Mouse (Mus musculus) bone marrow macrophage, adult 2 months (primary cell): ENCODE measurements around the gene Pilra. TPM values are rescaled to one million over a fixed set of nuclear protein-coding genes. Genes with fewer than 3 reads are reported as not detected.
A peak's percentile ranks its signal among the peaks of the same experiment; 100 is the strongest.

Experiments
- H3K27ac ChIP-seq: 2 replicates; pipeline ENCODE4 v1.5.1; 2012; ENCODE audit warnings: low read depth, low read length; ENCODE audit not compliant: insufficient read depth
- H3K4me1 ChIP-seq: 2 replicates; pipeline ENCODE4 v1.6.1; 2012; ENCODE audit warnings: low read length; ENCODE audit not compliant: control insufficient read depth, insufficient read depth
- H3K4me3 ChIP-seq: 2 replicates; pipeline ENCODE4 v1.5.1; 2012; ENCODE audit warnings: mild to moderate bottlenecking, low read length, moderate library complexity; ENCODE audit not compliant: insufficient read depth
- CTCF ChIP-seq: IDR thresholded peaks from 2 replicates; pipeline ENCODE4 v1.5.1; 2012; ENCODE audit warnings: low read depth, mild to moderate bottlenecking, low read length, moderate library complexity
- POLR2A ChIP-seq: IDR thresholded peaks from 2 replicates; pipeline ENCODE4 v1.6.1; 2012; ENCODE audit warnings: mild to moderate bottlenecking, low read depth, low read length, borderline replicate concordance
- polyA plus RNA-seq: library from polyadenylated mRNA; stranded (reverse); fragments of >200 nt; gene quantifications from 2 replicates; pipeline ENCODE4 v1.2.4, GENCODE M21; 2012; ENCODE audit not compliant: missing spikeins, insufficient read depth, insufficient read length

Gene Pilra
- polyA plus RNA-seq, 1 experiment = 16.8 TPM

DNA sequence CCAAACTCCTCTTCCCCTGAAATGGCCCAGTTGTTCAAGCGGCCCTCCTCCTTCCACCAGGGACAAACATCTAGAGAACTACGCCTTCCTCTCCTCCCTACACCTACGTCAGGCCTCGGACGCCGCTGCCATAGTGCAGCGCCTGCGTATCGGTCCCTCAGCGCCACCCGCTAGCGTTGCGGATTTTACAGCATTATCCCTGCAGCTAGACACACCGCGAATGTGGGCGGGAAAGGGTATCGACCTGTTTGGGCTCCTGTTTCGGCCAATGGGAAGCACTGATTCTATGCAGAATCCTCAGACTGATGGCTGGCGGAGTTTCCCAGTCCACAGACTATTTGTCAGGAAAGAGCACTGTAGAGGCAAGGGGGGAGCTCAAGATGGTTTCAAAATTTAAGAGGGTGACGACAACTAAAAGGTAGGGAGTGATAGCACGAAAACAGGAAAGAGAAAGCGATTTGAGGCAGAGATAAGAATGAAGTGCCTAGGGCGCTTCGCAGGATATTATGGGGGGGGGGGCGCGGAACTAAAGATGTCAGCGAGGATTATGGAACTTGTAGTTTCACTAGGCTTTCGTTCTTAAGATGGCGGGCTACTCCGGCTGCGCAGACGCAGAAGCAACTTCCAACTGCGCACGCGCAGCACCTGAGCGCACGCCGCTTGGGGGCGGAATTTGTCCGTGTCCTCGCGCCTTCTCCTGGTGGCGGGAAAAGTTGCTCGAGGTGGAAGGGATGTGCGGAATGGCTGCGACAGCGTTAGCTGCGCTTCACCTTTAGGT lies 48.7 kb downstream of the Pilra start, which contains the start of the genes Mepce and Zcwpw1:
Mepce (minus strand) TSS at position 505 of the 778 bp plus-strand sequence.
Zcwpw1 (plus strand) TSS at position 648 of the 778 bp plus-strand sequence.
- H3K27ac ChIP-seq = peak within 1 kb of the TSS; percentile 98
- H3K4me1 ChIP-seq = peaks cover 17% of the 10 kb centered on the region
- peak within 1 kb of the TSS; percentile 99 for H3K4me3 ChIP-seq
- TF ChIP-seq POLR2A = 0 out of 2 replicates have a peak, but pooled peaks have one; percentile 8
- 0 out of 2 replicates have a peak, but pooled peaks have one; percentile 7 for TF ChIP-seq CTCF

DNA sequence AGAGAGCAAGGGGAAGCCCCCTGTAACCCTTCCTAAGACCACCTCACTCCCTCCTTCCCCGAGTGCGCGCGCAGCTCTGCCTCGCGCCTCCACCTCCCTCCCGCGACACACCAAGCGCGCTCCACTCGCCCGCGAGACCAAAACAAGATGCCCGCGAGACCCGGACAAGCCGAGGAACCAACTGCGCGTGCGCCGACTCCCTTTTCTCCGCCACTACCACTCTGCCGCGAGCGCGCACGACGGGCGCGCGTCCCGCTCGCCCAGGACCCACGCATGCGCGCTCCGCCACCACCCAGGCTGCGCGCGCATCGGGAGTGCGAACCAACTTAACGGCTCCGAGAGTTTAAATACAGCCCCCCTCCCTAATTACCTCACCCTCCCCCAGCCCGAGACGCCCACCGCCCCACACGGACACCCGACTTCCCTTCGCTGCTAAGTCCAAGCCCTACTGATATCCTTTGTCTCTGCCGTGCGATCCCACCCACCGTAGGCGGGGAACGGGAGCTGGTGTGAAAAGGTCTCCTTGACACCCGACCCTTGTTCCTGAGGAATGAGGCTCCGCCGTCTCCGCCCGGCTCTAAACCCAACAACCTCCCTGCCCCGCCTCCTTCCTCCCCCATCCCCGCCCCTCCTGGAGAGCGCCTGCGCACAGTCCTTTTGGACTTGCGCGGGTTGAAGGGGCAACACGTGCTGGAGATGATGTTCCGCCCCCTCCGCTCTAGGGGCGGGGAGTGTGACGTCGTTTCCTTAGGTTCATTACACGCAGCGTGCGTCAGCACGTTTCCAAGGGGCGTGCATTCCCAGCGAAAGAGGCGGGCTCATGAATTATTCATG lies 49.8 kb downstream of the Pilra start:
- Histone ChIP-seq H3K4me3 (peak overlapping the region; percentile 99), H3K4me1 (peaks cover 17% of the 10 kb centered on the region), H3K27ac (peak overlapping the region; percentile 98)
- TF ChIP-seq POLR2A = peak; percentile 86
- no peak for TF ChIP-seq CTCF

DNA sequence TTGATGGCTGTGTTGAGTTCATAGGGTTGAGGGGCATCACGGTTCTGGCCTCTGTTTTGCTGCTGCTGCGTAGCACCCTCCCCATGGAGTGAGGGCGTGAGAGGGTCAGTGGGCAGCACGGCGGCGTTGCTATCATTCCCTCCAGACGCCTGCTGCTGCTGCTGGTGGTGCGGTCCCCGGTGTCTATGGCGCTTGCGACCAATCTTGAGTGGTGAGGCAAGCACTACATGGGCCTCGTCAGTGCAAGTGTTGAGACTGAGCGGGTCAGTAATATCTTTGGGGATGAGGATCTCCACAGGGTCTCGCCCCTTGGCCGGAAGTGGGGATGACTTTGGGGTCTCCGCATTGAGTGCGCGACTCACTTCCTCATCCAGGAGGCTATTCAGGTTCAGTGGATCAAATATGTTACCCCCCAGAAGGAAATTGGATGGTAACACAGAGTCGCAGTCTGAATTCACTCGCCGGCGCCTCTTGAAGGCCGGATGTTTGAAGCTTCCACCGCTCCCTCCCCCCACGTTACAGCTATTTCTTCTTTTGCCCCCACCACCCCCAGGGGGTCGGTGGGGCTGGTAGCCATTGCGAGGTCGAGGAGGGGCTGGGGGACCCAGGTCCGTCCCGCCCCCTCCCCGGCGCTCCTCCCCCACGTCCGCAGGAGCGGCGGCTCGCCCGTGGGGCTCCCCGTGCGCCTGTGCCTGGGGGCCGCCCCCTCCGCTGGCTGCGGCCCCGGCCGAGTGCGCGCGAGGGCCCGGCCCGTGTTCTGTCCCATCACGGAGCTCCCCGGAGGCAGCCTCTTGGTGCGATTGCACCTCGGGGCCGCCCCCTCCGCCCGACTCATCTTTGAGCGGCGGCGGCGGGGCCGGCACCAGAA lies 50.7 kb downstream of the Pilra start:
- Histone ChIP-seq H3K4me1 (peaks cover 17% of the 10 kb centered on the region), H3K4me3 (peak overlapping the region; percentile 99), H3K27ac (peak overlapping the region; percentile 98)
- TF ChIP-seq POLR2A (no peak), CTCF (no peak)

DNA sequence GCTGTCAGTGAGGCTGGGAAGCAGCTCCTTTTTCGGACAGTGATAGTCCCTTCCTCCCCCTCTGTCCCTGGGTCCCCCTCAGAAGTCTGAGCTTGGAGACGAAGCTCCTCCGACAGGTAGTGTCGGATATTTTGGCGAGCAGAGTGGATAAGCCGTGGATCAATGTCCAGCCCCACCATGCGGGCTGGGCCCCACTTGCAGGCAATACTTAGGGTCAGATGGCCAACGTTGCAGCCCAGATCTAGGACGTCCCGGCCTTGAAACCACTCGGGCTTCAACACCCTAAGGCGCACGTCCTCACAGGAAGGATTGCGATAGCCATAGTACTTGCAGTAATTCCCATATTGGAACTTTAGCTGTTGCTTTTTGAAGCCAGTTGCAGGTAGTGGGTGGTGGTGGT lies 51.5 kb downstream of the Pilra start:
- no peak for TF ChIP-seq POLR2A
- no peak for TF ChIP-seq CTCF
- H3K4me3 ChIP-seq = peak overlapping the region; percentile 99

DNA sequence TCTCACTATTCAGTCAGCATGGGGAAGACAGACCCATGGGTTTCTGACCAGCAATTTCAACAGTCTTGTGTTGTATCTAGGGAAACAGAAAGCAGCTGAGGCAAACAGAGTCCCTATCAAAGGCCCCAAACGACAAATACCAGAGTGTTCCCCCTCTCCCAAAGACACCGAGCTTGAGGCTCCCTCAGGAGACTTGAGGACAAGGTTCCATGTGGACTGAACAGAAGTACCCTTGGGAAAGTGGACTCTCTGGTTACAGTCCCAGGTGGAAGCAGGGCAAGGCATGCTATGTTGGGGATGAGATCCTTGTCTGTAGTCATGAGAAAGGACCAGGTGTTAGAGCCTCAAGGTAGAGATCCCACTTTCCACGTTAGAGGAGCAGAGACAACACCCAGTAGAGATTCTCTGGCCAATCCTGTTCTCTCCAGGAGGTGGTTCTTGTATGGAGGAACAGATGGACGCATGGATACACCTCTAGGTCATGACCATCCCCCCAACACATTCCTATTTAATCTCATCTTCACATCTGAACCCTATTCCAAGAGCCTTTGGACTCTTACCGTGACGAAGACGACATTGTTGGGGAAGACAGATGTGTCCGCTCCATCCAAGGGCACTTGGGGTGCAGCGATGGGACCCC lies 52.1 kb downstream of the Pilra start:
- Histone ChIP-seq H3K4me3 (peak overlapping the region; percentile 99), H3K27ac (no peak overlapping the region), H3K4me1 (peaks cover 17% of the 10 kb centered on the region)
- TF ChIP-seq POLR2A = no peak
- no peak for TF ChIP-seq CTCF

More for the DNA sequence above, 51.5 kb downstream of the Pilra start:
- no peak overlapping the region for H3K27ac ChIP-seq
- peaks cover 17% of the 10 kb centered on the region for H3K4me1 ChIP-seq

DNA sequence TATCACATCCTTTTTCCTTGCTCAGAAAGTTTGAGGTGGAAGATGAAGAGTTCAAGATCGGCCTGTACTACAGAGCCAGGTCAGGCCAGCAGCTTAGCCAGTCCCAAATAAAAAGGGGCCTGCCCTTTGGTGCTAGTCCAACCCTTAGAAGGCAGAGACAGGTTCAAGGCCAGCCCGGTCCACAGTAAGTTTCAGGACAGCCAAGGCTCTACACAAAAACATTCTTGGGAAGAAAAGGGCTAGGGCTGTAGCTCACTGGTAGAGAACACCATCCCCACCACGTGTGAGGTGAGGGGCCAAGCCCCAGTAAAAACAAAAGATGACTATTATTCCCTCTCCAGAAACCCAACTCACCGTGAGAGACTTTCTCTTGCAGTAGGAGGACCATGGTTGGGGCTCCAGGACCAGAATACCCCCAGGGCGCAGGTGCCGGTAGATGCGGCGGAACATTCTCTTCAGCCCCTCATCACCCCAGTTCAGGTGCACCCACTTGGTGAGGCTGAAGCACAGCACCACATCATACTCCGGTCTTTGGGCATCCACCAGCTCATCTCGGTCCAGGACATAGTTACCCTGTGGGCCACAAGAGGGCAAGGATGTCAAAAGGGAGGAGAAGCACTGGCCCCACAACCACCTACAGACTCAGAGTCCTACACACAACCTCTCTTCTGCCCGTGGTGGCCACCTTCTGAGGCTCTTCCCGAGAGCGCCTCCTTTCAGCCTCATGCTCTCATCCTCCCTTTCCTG lies 53.1 kb downstream of the Pilra start:
- Histone ChIP-seq H3K27ac (no peak overlapping the region), H3K4me3 (no peak overlapping the region), H3K4me1 (peaks cover 18% of the 10 kb centered on the region)
- no peak for TF ChIP-seq POLR2A
- no peak for TF ChIP-seq CTCF

DNA sequence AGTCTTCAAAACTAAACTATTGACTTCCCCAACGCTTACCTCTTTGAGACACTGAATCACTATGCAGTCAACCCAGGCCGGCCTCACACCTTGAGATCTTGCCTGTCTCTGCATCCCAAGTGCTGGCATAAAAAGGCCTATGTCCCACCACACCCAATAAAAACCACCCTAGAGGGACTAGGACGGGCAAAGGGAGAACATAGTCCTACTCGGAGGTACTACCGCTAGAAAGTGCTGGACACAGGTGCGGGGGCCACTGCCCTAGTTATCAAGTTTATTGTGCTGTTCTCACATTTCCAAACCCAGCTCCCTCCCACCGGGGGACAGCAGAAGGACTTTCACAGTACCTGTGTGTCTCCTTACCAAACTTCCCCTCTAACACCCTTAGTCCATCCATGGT lies 54.4 kb downstream of the Pilra start:
- H3K4me1 ChIP-seq = peaks cover 29% of the 10 kb centered on the region
- TF ChIP-seq CTCF (no peak), POLR2A (no peak)
- H3K4me3 ChIP-seq = no peak overlapping the region
- H3K27ac ChIP-seq = no peak overlapping the region
